In genomic region chr10:116741343-116741742, GRCm38 (mm10) we compare ENCODE assay signal across 25 mouse cellular contexts.
DNase-seq lines count a peak whose midpoint lies in the region; ATAC-seq and TF ChIP-seq lines count a peak whose summit lies in the region.
"Had no signal": no experiment of that assay in that cellular context is flagged by ENCODE, and none has a peak within 500 bp of the region (broad histone marks: within the 10 kb centered on the region; RNA-seq: fewer than 3 reads in every experiment).

No protein-coding gene starts in this region.

- peak overlapping the region; percentile 2; the same call in 1 of the 2 replicates for H3K4me2 ChIP-seq in liver, embryonic 15.5 days
- H3K4me2 ChIP-seq: forebrain, embryonic 13.5 days; intestine, embryonic 15.5 days had no signal

- no peaks in the 10 kb centered on the region for H3K36me3 ChIP-seq in liver, embryonic 15.5 days (replicated peaks)
- H3K36me3 ChIP-seq: heart, embryonic 12.5 days; hindbrain, embryonic 10.5 days; intestine, embryonic 15.5 days; midbrain, embryonic 10.5 days had no signal

- no peak for TF ChIP-seq POLR2A in embryonic fibroblast, embryonic 13.5 days (IDR thresholded peaks at IDR 0.05; ENCODE audit: low read depth, low read length)

- H3K27ac ChIP-seq in embryonic fibroblast, embryonic 13.5 days (ENCODE audit: insufficient read depth, low read length), result peak overlapping the region; percentile 87
- H3K27ac ChIP-seq in liver, embryonic 15.5 days (replicated peaks), result no peak overlapping the region
- H3K27ac ChIP-seq: forebrain, embryonic 13.5 days; intestine, embryonic 15.5 days; macrophage; midbrain, embryonic 10.5 days; stomach, postnatal 0 days had no signal

- WGBS in liver, embryonic 15.5 days (ENCODE audit: insufficient replicate concordance), result 42% methylated on average over 6 of the region's 6 CpGs

- H3K9me3 ChIP-seq in liver, embryonic 15.5 days (replicated peaks), result no peaks in the 10 kb centered on the region
- H3K9me3 ChIP-seq: forebrain, embryonic 13.5 days; heart, embryonic 12.5 days; hindbrain, embryonic 10.5 days; intestine, embryonic 15.5 days; midbrain, embryonic 10.5 days had no signal

- H3K4me3 ChIP-seq in embryonic fibroblast, embryonic 13.5 days (ENCODE audit: insufficient read depth, low read length), result no peak overlapping the region
- no peak overlapping the region for H3K4me3 ChIP-seq in liver, embryonic 15.5 days (replicated peaks)
- H3K4me3 ChIP-seq: forebrain, embryonic 13.5 days; hindbrain, embryonic 10.5 days; intestine, embryonic 15.5 days; midbrain, embryonic 10.5 days had no signal

- peak; percentile 46 for DNase-seq in embryo, embryonic 11 days
- no peak for DNase-seq in embryo, embryonic 10 days (ENCODE audit: low spot score)
- DNase-seq in embryo, embryonic 11.5 days (ENCODE audit: low read depth, low spot score), result peak; percentile 42
- no peak for DNase-seq in frontal cortex, adult 2 months (ENCODE audit: extremely low spot score in 1 of 2, low spot score in 1 of 2)
- no peak for DNase-seq in right cerebral cortex, postnatal 36 days (ENCODE audit: low spot score in 2 of 2)
- DNase-seq in adrenal gland, postnatal 36 days, result no peak
- DNase-seq: adrenal gland, postnatal 25 days; cerebellum, adult 9-11 months; gastrocnemius, postnatal 10 days; heart, adult 18-20 months; heart, postnatal 10 days; kidney, adult 8-10 months; kidney, postnatal 14 days; layer of hippocampus, postnatal 36 days had no signal

- H3K27me3 ChIP-seq in liver, embryonic 15.5 days, result no peaks in the 10 kb centered on the region
- H3K27me3 ChIP-seq: forebrain, embryonic 13.5 days; heart, embryonic 12.5 days; intestine, embryonic 15.5 days had no signal

- no peak for TF ChIP-seq CTCF in embryonic fibroblast, embryonic 13.5 days (IDR thresholded peaks at IDR 0.05; ENCODE audit: borderline replicate concordance, insufficient read depth, low read length)

- H3K9ac ChIP-seq in liver, embryonic 15.5 days, result no peak overlapping the region
- H3K9ac ChIP-seq: forebrain, embryonic 13.5 days; intestine, embryonic 15.5 days had no signal

- no peak for ATAC-seq in liver, embryonic 15.5 days (ENCODE audit: insufficient read depth)
- ATAC-seq: forebrain, embryonic 13.5 days; hindbrain, embryonic 16.5 days; intestine, embryonic 15.5 days; lung, postnatal 0 days had no signal

- peaks cover 22% of the 10 kb centered on the region for H3K4me1 ChIP-seq in embryonic fibroblast, embryonic 13.5 days (ENCODE audit: control insufficient read depth, insufficient read depth, low read length)
- no peaks in the 10 kb centered on the region for H3K4me1 ChIP-seq in liver, embryonic 15.5 days (replicated peaks)
- H3K4me1 ChIP-seq: forebrain, embryonic 13.5 days; intestine, embryonic 15.5 days; midbrain, embryonic 10.5 days had no signal

Comparison
In these comparisons a context has a peak if more than half of its experiments do, and no peak if none do; other contexts are left out.
1. DNase-seq: peak in embryo, embryonic 11 days (single experiment) and embryo, embryonic 11.5 days (single experiment); none in embryo, embryonic 10 days (single experiment), frontal cortex, adult 2 months (0 of 2), right cerebral cortex, postnatal 36 days (0 of 2) and adrenal gland, postnatal 36 days (0 of 2).